Mouse (Mus musculus) forebrain, embryonic 16.5 days (tissue): Measurements from ENCODE around the gene Fli1. TPM values are rescaled to one million over a fixed set of nuclear protein-coding genes. Genes with fewer than 3 reads are reported as not detected.

Source experiments
- ATAC-seq: fragments of 200-750 bp; cut with Nextera tagmentation; 2 replicates; pipeline ENCODE4 v1.8.0; 2017; ENCODE audit warnings: mild to moderate bottlenecking, moderate library complexity
- H3K27ac ChIP-seq: fragments of 300-500 bp; sonication (generic); 2 replicates; pipeline ENCODE4 v1.5.1; 2014; ENCODE audit warnings: low read length, control low read depth
- H3K27me3 ChIP-seq: fragments of 300-500 bp; sonication (generic); replicated peaks from 2 replicates; pipeline ENCODE4 v1.6.1; 2014; ENCODE audit warnings: low read length; ENCODE audit not compliant: control insufficient read depth, insufficient read depth
- H3K36me3 ChIP-seq: fragments of 300-500 bp; sonication (generic); 2 replicates; pipeline ENCODE4 v1.6.1; 2014; ENCODE audit not compliant: control insufficient read depth, insufficient read depth
- H3K4me1 ChIP-seq: fragments of 300-500 bp; sonication (generic); replicated peaks from 2 replicates; pipeline ENCODE4 v1.6.1; 2014; ENCODE audit warnings: low read length; ENCODE audit not compliant: control insufficient read depth, insufficient read depth
- H3K4me2 ChIP-seq: fragments of 300-500 bp; sonication (generic); 2 replicates; pipeline ENCODE4 v1.6.1; 2014; ENCODE audit warnings: mild to moderate bottlenecking, low read length, control low read depth
- H3K4me3 ChIP-seq: fragments of 300-500 bp; sonication (generic); replicated peaks from 2 replicates; pipeline ENCODE4 v1.5.1; 2014; ENCODE audit warnings: mild to moderate bottlenecking, low read length, control low read depth
- H3K9ac ChIP-seq: fragments of 300-500 bp; sonication (generic); replicated peaks from 2 replicates; pipeline ENCODE4 v1.6.1; 2014; ENCODE audit warnings: low read depth, low read length, control low read depth
- H3K9me3 ChIP-seq: fragments of 300-500 bp; sonication (generic); 2 replicates; pipeline ENCODE4 v1.6.1; 2016; ENCODE audit warnings: low read length; ENCODE audit not compliant: control insufficient read depth
- WGBS: fragments of 180-500 bp; shearing (Covaris S2); extraction: QIAGEN DNeasy Blood & Tissue Kit; methylation state at CpG from one replicate; pipeline ENCODE4 v1.1.7; 2014; 5-methylcytosine and 5-hydroxymethylcytosine counted together
- polyA plus RNA-seq: library from polyadenylated mRNA; unstranded; fragments of >200 nt; fragmentation: Nextera tagmentation; extraction: Ambion mirVana; gene quantifications from 2 replicates; pipeline ENCODE4 v1.2.1, GENCODE M21; 2015

The Fli1 gene
- polyA plus RNA-seq, 1 experiment from 2014 or later = 7.3 TPM

GRCm38 (mm10) chr9:32412836-32413580 lies 129.7 kb downstream of the Fli1 start:
- WGBS = 73% methylated on average over 10 of the region's 10 CpGs
- H3K9me3 ChIP-seq = no peaks in the 10 kb centered on the region

GRCm38 (mm10) chr9:32411507-32411906 lies 131.2 kb downstream of the Fli1 start:
- no peak overlapping the region for H3K9ac ChIP-seq
- 86% methylated on average over 5 of the region's 5 CpGs for WGBS
- H3K4me3 ChIP-seq = no peak overlapping the region
- no peaks in the 10 kb centered on the region for H3K9me3 ChIP-seq
- peaks cover 10% of the 10 kb centered on the region for H3K4me1 ChIP-seq
- no peak overlapping the region for H3K4me2 ChIP-seq
- ATAC-seq = no peak
- H3K36me3 ChIP-seq = no peaks in the 10 kb centered on the region
- H3K27me3 ChIP-seq = peaks cover 31% of the 10 kb centered on the region
- no peak overlapping the region for H3K27ac ChIP-seq

More at GRCm38 (mm10) chr9:32412836-32413580, 129.7 kb downstream of the Fli1 start:
- peaks cover 10% of the 10 kb centered on the region for H3K4me1 ChIP-seq
- no peak overlapping the region for H3K4me2 ChIP-seq
- H3K27me3 ChIP-seq = peaks cover 21% of the 10 kb centered on the region
- no peak overlapping the region for H3K9ac ChIP-seq
- no peak for ATAC-seq
- no peaks in the 10 kb centered on the region for H3K36me3 ChIP-seq
- no peak overlapping the region for H3K27ac ChIP-seq
- H3K4me3 ChIP-seq = no peak overlapping the region

- no peaks in the 10 kb centered on the region for H3K9me3 ChIP-seq
- no peaks in the 10 kb centered on the region for H3K36me3 ChIP-seq
- H3K27ac ChIP-seq = no peak overlapping the region
- no peak overlapping the region for H3K4me2 ChIP-seq
- no peak for ATAC-seq
- H3K27me3 ChIP-seq = peaks cover 34% of the 10 kb centered on the region
- 92% methylated on average over 5 of the region's 5 CpGs for WGBS
- no peak overlapping the region for H3K4me3 ChIP-seq
- H3K4me1 ChIP-seq = peaks cover 10% of the 10 kb centered on the region
- H3K9ac ChIP-seq = no peak overlapping the region
These were observed 132.0 kb downstream of the Fli1 start for GRCm38 (mm10) chr9:32410671-32411070.

GRCm38 (mm10) chr9:32409060-32409961 lies 133.3 kb downstream of the Fli1 start:
- H3K36me3 ChIP-seq = no peaks in the 10 kb centered on the region
- no peak overlapping the region for H3K27ac ChIP-seq
- peak overlapping the region; percentile 73 for H3K9ac ChIP-seq
- H3K9me3 ChIP-seq = no peaks in the 10 kb centered on the region
- peak overlapping the region; percentile 98 for H3K4me2 ChIP-seq
- ATAC-seq = peak; percentile 39; the same call in 1 of the 2 replicates
- peaks cover 34% of the 10 kb centered on the region for H3K27me3 ChIP-seq
- H3K4me1 ChIP-seq = peaks cover 10% of the 10 kb centered on the region
- WGBS = under 1% methylated on average over 47 of the region's 47 CpGs
- peak overlapping the region; percentile 48 for H3K4me3 ChIP-seq

GRCm38 (mm10) chr9:32408730-32409059 lies 134.0 kb downstream of the Fli1 start:
- Histone ChIP-seq H3K4me3 (peak overlapping the region; percentile 48), H3K4me2 (peak overlapping the region; percentile 98), H3K27ac (no peak overlapping the region), H3K36me3 (no peaks in the 10 kb centered on the region), H3K9me3 (no peaks in the 10 kb centered on the region), H3K27me3 (peaks cover 34% of the 10 kb centered on the region), H3K4me1 (peaks cover 10% of the 10 kb centered on the region), H3K9ac (peak overlapping the region; percentile 73)
- WGBS = 7% methylated on average over 8 of the region's 8 CpGs
- peak; percentile 43; the same call in 1 of the 2 replicates for ATAC-seq

GRCm38 (mm10) chr9:32405191-32405925 lies 137.3 kb downstream of the Fli1 start:
- Histone ChIP-seq H3K27ac (no peak overlapping the region), H3K9ac (no peak overlapping the region), H3K9me3 (no peaks in the 10 kb centered on the region), H3K27me3 (peaks cover 19% of the 10 kb centered on the region), H3K36me3 (no peaks in the 10 kb centered on the region), H3K4me2 (no peak overlapping the region), H3K4me3 (no peak overlapping the region), H3K4me1 (peaks cover 10% of the 10 kb centered on the region)
- peak; percentile 78 for ATAC-seq
- WGBS = 41% methylated on average over 11 of the region's 11 CpGs

GRCm38 (mm10) chr9:32400662-32401161 lies 141.9 kb downstream of the Fli1 start:
- H3K4me2 ChIP-seq = no peak overlapping the region
- WGBS = 71% methylated on average over 5 of the region's 5 CpGs

GRCm38 (mm10) chr9:32400212-32400611 lies 142.4 kb downstream of the Fli1 start:
- Histone ChIP-seq H3K9ac (no peak overlapping the region), H3K4me3 (no peak overlapping the region), H3K4me2 (no peak overlapping the region), H3K4me1 (no peaks in the 10 kb centered on the region), H3K36me3 (no peaks in the 10 kb centered on the region), H3K9me3 (no peaks in the 10 kb centered on the region), H3K27me3 (no peaks in the 10 kb centered on the region; the same call in 1 of the 2 replicates), H3K27ac (no peak overlapping the region)
- WGBS = 82% methylated on average over 2 of the region's 2 CpGs
- ATAC-seq = no peak

More at GRCm38 (mm10) chr9:32400662-32401161, 141.9 kb downstream of the Fli1 start:
- no peaks in the 10 kb centered on the region for H3K9me3 ChIP-seq
- no peak overlapping the region for H3K4me3 ChIP-seq
- H3K4me1 ChIP-seq = no peaks in the 10 kb centered on the region
- H3K36me3 ChIP-seq = no peaks in the 10 kb centered on the region
- ATAC-seq = no peak
- H3K27ac ChIP-seq = no peak overlapping the region
- no peaks in the 10 kb centered on the region; the same call in 1 of the 2 replicates for H3K27me3 ChIP-seq
- H3K9ac ChIP-seq = no peak overlapping the region
